Mouse (Mus musculus) hindbrain, embryonic 15.5 days (tissue): ENCODE results near the gene Gm28230. TPM values are rescaled to one million over a fixed set of nuclear protein-coding genes. Genes with fewer than 3 reads are reported as not detected.

Source experiments
- ATAC-seq: fragments of 200-750 bp; cut with Nextera tagmentation; 2 replicates; pipeline ENCODE4 v1.8.0; 2017; ENCODE audit warnings: low read depth, moderate number of reproducible peaks, moderate TSS enrichment; ENCODE audit not compliant: low FRiP score
- H3K27ac ChIP-seq: fragments of 300-500 bp; sonication (generic); replicated peaks from 2 replicates; pipeline ENCODE4 v1.5.1; 2015; ENCODE audit warnings: mild to moderate bottlenecking, inconsistent platforms
- H3K27me3 ChIP-seq: fragments of 300-500 bp; sonication (generic); 2 replicates; pipeline ENCODE4 v1.6.1; 2015; ENCODE audit warnings: control low read depth, inconsistent platforms
- H3K36me3 ChIP-seq: fragments of 300-500 bp; sonication (generic); 2 replicates; pipeline ENCODE4 v1.6.1; 2015; ENCODE audit warnings: control low read depth, inconsistent platforms
- H3K4me1 ChIP-seq: fragments of 300-500 bp; sonication (generic); replicated peaks from 2 replicates; pipeline ENCODE4 v1.6.1; 2015; ENCODE audit warnings: control low read depth, inconsistent platforms
- H3K4me2 ChIP-seq: fragments of 300-500 bp; sonication (generic); 2 replicates; pipeline ENCODE4 v1.6.1; 2015; ENCODE audit warnings: moderate library complexity, mild to moderate bottlenecking, inconsistent platforms
- H3K4me3 ChIP-seq: fragments of 300-500 bp; sonication (generic); 2 replicates; pipeline ENCODE4 v1.5.1; 2015; ENCODE audit warnings: mild to moderate bottlenecking, inconsistent platforms
- H3K9ac ChIP-seq: fragments of 300-500 bp; sonication (generic); 2 replicates; pipeline ENCODE4 v1.6.1; 2015; ENCODE audit warnings: inconsistent platforms
- H3K9me3 ChIP-seq: fragments of 300-500 bp; sonication (generic); 2 replicates; pipeline ENCODE4 v1.6.1; 2016; ENCODE audit warnings: control low read depth, inconsistent platforms
- WGBS: fragments of 180-500 bp; shearing (Covaris S2); methylation state at CpG from one replicate; pipeline ENCODE4 v1.1.7; 2015; 5-methylcytosine and 5-hydroxymethylcytosine counted together
- microRNA counts: library from miRNA; unstranded; fragments of <30 nt; microRNA quantifications from one replicate; lab custom pipeline; 2016
- microRNA-seq: library from miRNA; unstranded; fragments of <30 nt; microRNA quantifications from one replicate; pipeline ENCODE4, GENCODE M21; 2016
- polyA plus RNA-seq: library from polyadenylated mRNA; unstranded; fragments of >200 nt; fragmentation: Nextera tagmentation; extraction: Ambion mirVana; gene quantifications from 2 replicates; pipeline ENCODE4 v1.2.1, GENCODE M21; 2015

Gene Gm28230
- polyA plus RNA-seq, 1 experiment from 2014 or later, result 1.6 TPM

DNA sequence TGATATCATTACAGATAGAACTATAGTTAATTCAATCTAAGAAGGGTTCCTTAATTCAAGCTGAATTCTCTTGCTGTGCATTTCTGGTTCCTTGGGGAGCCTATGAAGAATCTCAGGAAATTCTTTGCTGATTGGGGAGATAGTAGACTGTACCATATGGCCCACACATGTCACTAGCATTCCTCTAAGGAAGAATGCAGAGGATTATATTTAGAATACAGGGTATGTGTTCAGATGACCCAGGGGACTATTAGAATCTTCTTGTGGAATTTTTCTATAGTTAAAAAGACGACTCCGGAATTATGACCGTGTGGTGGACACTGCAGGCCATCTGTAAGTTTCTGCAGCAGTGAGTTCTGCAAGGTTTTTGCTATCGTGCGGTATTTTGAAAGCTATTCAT, 54.9 kb downstream of the Gm28230 start:
- H3K4me2 ChIP-seq, result no peak overlapping the region
- 0 out of 2 replicates have a peak, but pooled peaks cover 3% of the 10 kb centered on the region for H3K27me3 ChIP-seq
- WGBS, result 81% methylated on average over 5 of the region's 5 CpGs
- no peaks in the 10 kb centered on the region for H3K4me1 ChIP-seq
- H3K9ac ChIP-seq, result no peak overlapping the region
- H3K4me3 ChIP-seq, result no peak overlapping the region
- H3K36me3 ChIP-seq, result no peaks in the 10 kb centered on the region
- ATAC-seq, result no peak
- H3K27ac ChIP-seq, result no peak overlapping the region
- H3K9me3 ChIP-seq, result no peaks in the 10 kb centered on the region

GRCm38 (mm10) chr2:74795531-74795930, 69.0 kb downstream of the Gm28230 start:
- Histone ChIP-seq H3K9me3 (no peaks in the 10 kb centered on the region), H3K27me3 (no peaks in the 10 kb centered on the region), H3K9ac (no peak overlapping the region), H3K36me3 (no peaks in the 10 kb centered on the region), H3K4me2 (no peak overlapping the region), H3K4me1 (no peaks in the 10 kb centered on the region), H3K4me3 (no peak overlapping the region), H3K27ac (no peak overlapping the region)
- WGBS, result 52% methylated on average over 7 of the region's 7 CpGs
- no peak for ATAC-seq

MicroRNAs within 50 kb of the gene (microRNA counts, 519-probe panel; counts per million panel counts)
- microRNA mmu-miR-10b (lab: Ali Mortazavi, UCI), result 3,784 counts per million, percentile 81 among the panel's probes with 10 or more counts

Small RNA genes lying within 50 kb of the gene (microRNA-seq; reads per million reads assigned to microRNA genes)
- gene Gm44463, result not detected
- 51,246 reads per million, percentile 99 among the genes with 10 or more reads in this experiment for gene Mir10b

Other genes with a start within 250 kb of the Gm28230 start
- gene Lnpk, start 147.3 kb upstream of the Gm28230 start, polyA plus RNA-seq, result 44.8 and 45.7 TPM in 2 replicates
- gene Evx2, start 67.2 kb upstream of the Gm28230 start, polyA plus RNA-seq, result 0.76 and 0.87 TPM in 2 replicates
- gene Hoxd13, start 58.4 kb upstream of the Gm28230 start, polyA plus RNA-seq, result not detected in 2 replicates
- not detected in 2 replicates for gene Hoxd12, start 51.7 kb upstream of the Gm28230 start, polyA plus RNA-seq
- gene Hoxd11, start 47.2 kb upstream of the Gm28230 start, polyA plus RNA-seq, result not detected in 2 replicates
- gene Hoxd10, start 34.8 kb upstream of the Gm28230 start, polyA plus RNA-seq, result not detected in 2 replicates
- gene Hoxd9, start 29.0 kb upstream of the Gm28230 start, polyA plus RNA-seq, result not detected in 2 replicates
- gene Hoxd8, start 22.1 kb upstream of the Gm28230 start, polyA plus RNA-seq, result 0.73 and 1.3 TPM in 2 replicates
- gene Hoxd3, start 14.8 kb upstream of the Gm28230 start, polyA plus RNA-seq, result 49.4 and 51.8 TPM in 2 replicates
- 2.7 and 3.3 TPM in 2 replicates for gene Hoxd4, start 14.8 kb upstream of the Gm28230 start, polyA plus RNA-seq
- gene Hoxd1, start 36.3 kb downstream of the Gm28230 start, polyA plus RNA-seq, result 1.2 and 2.4 TPM in 2 replicates
- gene Mtx2, start 99.1 kb downstream of the Gm28230 start, polyA plus RNA-seq, result 152 and 165 TPM in 2 replicates